Mouse (Mus musculus) thymus, adult 18-20 months (tissue): ENCODE data around the gene Nr5a2.

Experiments used
- DNase-seq, 2 experiments: peaks; one replicate each; pipeline ENCODE4 v3.0.0; 2022; ENCODE audit warnings: mixed read lengths in 2 of 2

Gene Nr5a2

GRCm38 (mm10) chr1:136960428-136961012 is at the start of gene Nr5a2:
Gene Nr5a2, minus strand, starts transcription at chr1:136960448.
- DNase-seq: no peak

GRCm38 (mm10) chr1:137008726-137009239 is 48.5 kb upstream of the Nr5a2 start:
- no peak for DNase-seq

- no peak for DNase-seq
Measured at GRCm38 (mm10) chr1:137003816-137004215, 43.6 kb upstream of the Nr5a2 start.

GRCm38 (mm10) chr1:137003144-137003543 is 42.9 kb upstream of the Nr5a2 start:
- DNase-seq: no peak

- DNase-seq: no peak
Measured at GRCm38 (mm10) chr1:136991762-136992352, 31.6 kb upstream of the Nr5a2 start.

- no peak for DNase-seq
Measured at GRCm38 (mm10) chr1:136980253-136980893, 20.1 kb upstream of the Nr5a2 start.

GRCm38 (mm10) chr1:136977867-136978266 is 17.6 kb upstream of the Nr5a2 start:
- DNase-seq: no peak

- no peak for DNase-seq
Measured at GRCm38 (mm10) chr1:136974040-136974439, 13.8 kb upstream of the Nr5a2 start.

- no peak for DNase-seq
Measured at GRCm38 (mm10) chr1:136973016-136973415, 12.8 kb upstream of the Nr5a2 start.

- no peak for DNase-seq
Measured at GRCm38 (mm10) chr1:136970995-136971394, 10.7 kb upstream of the Nr5a2 start.

GRCm38 (mm10) chr1:136966728-136967386 is 6.6 kb upstream of the Nr5a2 start:
- no peak for DNase-seq

GRCm38 (mm10) chr1:136959491-136959890 is 757 bp downstream of the Nr5a2 start:
- no peak for DNase-seq

GRCm38 (mm10) chr1:136958666-136959065 is 1.6 kb downstream of the Nr5a2 start:
- DNase-seq: no peak

GRCm38 (mm10) chr1:136958185-136958584 is 2.1 kb downstream of the Nr5a2 start:
- DNase-seq: no peak

GRCm38 (mm10) chr1:136957696-136958095 is 2.6 kb downstream of the Nr5a2 start:
- DNase-seq: no peak

GRCm38 (mm10) chr1:136954108-136954494 is 6.1 kb downstream of the Nr5a2 start:
- DNase-seq: no peak

GRCm38 (mm10) chr1:136953444-136954107 is 6.7 kb downstream of the Nr5a2 start:
- no peak for DNase-seq

GRCm38 (mm10) chr1:136952609-136953311 is 7.5 kb downstream of the Nr5a2 start:
- DNase-seq: no peak

- no peak for DNase-seq
Measured at GRCm38 (mm10) chr1:136951946-136952531, 8.2 kb downstream of the Nr5a2 start.

- no peak for DNase-seq
Measured at GRCm38 (mm10) chr1:136951155-136951650, 9.0 kb downstream of the Nr5a2 start.

- DNase-seq: no peak
Measured at GRCm38 (mm10) chr1:136949323-136949741, 10.9 kb downstream of the Nr5a2 start.
